Mouse (Mus musculus): ENCODE results near the gene Rmi2.
"Not testable (repeated sequence)": the region's sequence is repeated elsewhere in the genome, so short reads cannot be mapped to it uniquely, and the experiment has no call there.

Gene Rmi2

DNA sequence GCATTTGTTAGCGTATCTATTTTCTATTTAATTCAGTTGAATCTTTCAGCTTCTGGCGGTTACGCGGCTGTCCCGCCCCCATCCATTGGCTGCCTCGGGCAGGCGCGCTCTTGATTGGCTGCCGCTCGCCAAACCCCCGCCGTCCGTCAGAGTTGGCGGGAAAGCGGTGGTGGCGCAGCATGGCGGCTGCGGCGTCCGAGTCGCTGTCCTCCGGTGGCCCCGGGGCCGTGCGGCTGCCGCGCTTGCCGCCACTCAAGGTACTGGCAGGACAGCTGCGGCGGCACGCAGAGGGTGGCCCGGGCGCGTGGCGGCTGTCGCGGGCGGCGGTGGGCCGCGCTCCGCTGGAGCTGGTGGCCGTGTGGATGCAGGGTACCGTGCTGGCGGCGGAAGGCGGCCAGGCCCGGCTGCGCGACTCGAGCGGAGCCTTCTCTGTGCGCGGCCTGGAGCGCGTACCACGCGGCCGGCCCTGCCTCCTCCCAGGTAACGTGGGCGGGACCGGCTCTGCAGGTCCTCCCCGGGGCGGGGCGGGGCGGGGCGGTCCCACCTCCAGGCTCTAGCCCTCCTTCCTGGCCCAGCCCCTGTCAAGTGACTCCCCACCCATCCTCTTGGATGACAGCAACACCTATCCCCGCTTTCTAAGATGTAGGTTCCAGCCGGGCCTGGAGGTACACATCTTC, at the start of gene Rmi2:
Gene Rmi2, plus strand, starts transcription at position 149 of the 677 bp plus-strand sequence.
- peak; percentile 87 to 89 for DNase-seq (ENCODE audit: low spot score in 2 of 2)

DNA sequence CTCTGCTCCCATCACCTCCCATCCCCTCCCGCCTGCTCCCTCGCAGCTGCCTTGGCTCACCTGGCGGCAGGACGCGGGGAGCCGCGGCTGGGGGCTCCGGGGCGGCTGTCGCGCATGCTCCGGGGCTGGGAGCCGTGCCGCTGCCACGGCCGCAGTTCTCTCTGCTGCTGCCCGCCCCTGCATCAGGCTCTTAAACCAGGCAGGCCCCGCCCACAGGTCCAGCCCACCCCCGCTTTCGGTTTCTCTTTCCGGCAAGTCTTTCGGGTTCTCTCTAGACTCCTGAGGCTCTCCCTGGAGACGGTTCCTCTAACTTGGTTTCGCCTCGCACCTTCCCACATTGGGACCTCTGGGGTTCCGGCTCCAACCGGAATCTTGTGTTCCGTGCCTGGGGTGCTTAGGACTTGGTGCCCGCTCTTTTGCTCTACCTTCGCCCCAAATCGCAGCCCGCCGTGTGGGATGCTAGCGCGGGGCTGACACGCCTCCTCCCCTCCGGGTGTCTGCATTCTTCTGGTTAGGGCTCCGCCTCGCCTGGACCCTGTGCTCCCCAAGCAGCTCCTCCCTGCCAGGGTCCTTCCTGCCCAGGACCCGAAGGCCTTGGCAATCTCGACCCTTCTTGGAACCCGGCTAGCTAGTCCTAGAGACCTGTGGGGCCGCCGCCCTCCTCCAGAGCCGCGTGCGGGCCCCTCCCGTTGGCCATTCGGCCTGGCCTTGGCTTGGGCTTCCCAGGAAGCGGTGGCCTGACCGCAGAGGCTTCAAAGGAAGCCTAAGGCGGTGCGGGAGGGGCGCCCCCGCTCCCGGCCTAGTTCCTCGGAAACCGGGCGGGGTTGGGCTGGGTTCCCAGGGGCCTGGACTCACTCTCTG, 49.3 kb upstream of the Rmi2 start, which contains the start of gene Socs1:
Gene Socs1, minus strand, starts transcription at position 166 of the 861 bp plus-strand sequence.
- peak; percentile 96 for DNase-seq (ENCODE audit: low spot score in 2 of 2)

DNA sequence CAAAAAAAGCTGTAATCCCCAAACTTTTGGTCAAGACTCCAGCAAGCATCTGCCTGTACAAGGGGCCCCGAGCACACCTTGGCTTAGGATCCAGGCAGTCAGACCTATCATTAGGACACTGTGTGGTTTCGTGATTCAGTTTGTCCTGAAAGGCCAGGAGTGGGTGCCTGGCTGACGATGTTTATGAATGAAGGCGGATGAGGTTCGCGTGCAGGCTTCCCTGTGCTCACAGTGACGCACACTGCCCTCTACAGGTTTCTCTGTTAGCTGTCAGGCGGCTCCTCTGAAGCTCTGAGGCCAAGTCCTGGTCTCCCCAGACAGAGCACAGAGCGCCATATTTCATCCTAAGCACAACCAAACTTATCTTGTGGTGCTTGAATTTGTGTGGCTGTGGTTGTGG, 48.6 kb upstream of the Rmi2 start:
- DNase-seq (ENCODE audit: low spot score in 2 of 2), result peak; percentile 88 to 94

DNA sequence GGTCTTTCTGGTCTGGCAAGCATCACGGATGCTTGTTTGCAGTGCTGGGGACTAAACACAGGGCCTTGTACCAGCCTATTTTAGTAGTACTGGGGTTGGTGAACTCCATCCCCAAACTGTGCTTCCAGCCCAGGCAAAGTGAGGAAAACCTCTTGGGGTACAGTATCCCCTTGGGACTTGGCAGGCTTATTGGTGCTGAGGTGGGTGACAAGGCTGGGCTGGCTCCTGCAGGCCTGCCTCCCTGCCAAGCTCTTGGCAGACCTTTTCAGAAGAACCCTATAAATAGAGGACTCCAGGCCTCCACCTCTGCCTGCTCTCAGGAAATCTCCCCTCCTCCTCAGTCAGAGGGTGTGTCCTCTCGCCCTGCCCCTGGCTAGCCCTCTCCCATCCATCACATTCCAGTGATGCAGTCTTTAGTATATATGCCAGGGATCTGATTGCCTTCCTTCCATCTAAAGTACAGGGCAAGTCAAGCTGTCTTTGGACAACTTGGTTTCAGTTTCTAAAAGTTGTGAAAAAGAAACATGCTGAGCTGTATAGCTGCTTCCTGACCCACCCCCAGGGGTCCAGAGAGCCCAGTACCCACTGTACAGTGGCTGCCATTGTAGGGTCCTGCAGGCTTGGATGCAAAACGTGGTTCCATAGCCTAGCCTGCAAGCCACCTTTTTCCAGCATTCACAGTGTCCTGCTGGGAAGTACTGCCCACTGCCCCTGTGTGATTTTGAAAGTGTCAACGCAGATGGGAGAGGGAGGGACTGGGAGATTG, 47.9 kb upstream of the Rmi2 start:
- no peak for DNase-seq (ENCODE audit: low spot score in 2 of 2)

DNA sequence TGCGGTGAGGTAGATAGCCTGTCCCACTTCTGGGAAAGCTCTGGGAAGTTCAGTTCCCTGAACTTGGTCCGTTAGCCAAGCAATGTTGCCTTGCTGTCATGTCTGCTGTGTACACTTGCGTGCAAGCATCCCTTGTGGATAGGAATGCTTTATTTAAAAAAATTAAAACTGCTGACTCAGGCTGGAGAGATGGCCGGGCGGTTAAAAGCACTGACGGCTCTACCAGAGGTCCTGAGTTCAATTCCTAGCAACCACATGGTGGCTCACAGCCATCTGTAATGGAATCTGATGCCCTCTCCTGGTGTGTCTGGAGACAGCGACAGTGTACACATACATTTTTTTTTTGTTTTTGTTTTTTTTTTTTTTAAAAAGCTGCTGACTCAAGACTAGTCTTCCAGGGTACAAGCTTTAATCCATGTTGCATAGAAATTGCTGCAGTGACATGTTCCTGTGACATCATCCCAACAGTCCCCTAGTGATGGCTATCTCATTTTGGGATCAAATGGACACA, 47.3 kb upstream of the Rmi2 start:
- DNase-seq (ENCODE audit: low spot score in 2 of 2), result no peak

DNA sequence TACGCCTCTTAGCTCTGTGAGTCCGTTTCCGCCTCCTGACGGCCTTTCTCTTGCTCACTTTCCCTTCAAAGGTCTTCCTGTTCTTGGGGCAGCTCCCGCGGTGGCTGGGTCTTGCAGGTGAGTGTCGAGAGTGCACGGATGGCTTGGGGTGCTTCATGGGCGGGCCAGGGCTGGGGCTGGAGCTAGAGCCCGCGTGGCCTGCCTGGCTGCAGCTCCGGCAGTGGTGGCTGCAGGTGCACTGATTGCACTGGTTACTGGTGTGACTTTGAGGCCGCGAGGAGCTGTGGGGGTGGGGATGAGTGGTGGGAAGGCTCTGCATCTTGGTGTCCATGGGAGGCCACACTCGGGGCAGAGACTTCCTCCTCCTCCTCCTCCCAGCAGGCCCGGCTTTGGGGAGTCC, 46.6 kb upstream of the Rmi2 start, which contains the start of gene Tnp2:
Gene Tnp2, minus strand, starts transcription at position 390 of the 400 bp plus-strand sequence.
- peak; percentile 42 to 56 for DNase-seq (ENCODE audit: low spot score in 2 of 2)

DNA sequence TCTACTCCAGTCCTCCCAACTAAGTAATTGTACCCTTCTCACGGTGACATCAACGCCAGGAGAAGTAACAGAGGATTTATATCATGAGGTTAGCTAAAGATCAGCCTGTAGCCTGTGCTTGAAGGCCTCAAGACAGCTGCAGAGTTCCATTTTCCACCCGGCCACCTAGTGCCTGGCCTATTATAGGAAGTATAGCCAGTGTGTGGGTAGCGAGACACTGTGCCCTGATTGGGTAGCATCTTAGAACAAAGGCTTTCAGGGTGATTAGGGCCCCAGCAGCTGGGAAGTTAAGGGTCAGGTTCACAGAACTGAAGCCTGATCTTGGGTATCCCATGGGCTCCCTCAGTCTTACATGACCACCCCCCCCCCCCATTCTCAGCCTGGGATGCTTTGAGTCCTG, 46.0 kb upstream of the Rmi2 start:
- DNase-seq (ENCODE audit: low spot score in 2 of 2), result no peak

DNA sequence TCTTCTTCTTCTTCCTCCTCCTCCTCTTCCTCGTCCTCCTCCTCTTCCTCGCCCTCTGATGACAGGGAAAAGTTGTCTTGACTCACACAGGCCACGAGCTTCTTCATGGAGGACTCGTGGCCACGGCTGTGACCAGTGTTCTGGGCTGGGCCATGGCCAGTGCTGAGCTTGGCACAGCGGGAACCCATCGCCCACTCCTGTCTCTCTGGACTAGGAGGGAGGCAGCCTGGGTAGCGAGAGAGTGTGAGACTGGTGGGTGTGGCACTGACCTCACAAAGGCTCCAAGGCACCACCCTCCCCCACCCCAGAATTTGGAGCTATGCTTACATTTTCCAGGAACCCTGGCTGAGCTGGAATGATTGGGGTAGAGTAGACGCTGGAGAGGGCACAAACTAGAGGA, 44.2 kb upstream of the Rmi2 start, which contains the start of gene Prm3:
Gene Prm3, minus strand, starts transcription at position 213 of the 400 bp plus-strand sequence.
- no peak for DNase-seq (ENCODE audit: low spot score in 2 of 2)

DNA sequence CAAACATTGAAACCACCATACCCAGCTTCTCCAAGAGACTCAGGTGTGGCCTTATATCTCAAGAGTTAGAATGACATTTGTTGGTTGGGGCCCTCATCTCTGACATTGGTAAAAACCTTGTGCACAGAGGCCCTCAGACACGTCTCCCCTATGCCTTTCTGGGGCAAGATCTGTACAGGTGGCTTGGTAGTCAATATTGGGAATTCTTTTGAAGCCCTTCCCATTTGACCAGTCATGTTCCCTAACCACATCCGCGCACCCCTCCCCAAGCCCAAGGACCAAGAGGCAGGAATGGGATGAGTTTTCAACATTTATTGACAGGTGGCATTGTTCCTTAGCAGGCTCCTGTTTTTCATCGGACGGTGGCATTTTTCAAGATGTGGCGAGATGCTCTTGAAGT, 38.8 kb upstream of the Rmi2 start, which contains the start of gene Prm2:
Gene Prm2, minus strand, starts transcription at position 101 of the 400 bp plus-strand sequence.
- no peak for DNase-seq (ENCODE audit: low spot score in 2 of 2)

DNA sequence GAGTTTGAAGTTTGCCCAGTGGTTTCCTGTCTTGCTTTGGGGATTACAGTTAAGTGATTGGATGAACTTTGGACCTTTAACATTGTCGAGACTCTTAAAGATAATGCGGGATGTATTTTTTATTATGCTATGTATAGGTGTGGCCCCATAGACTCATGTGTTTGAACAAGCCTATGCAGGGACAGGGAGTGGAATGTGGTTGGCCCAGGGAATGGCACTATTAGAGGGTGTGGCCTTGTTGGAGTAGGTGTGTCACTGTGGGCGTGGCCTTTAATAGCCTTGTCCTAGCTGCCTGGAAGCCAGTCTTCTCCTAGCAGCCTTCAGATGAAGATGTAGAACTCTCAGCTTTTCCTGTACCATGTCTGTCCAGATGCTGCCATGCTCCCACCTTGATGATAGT, 32.4 kb upstream of the Rmi2 start:
- DNase-seq (ENCODE audit: low spot score in 2 of 2), result not testable (repeated sequence)

DNA sequence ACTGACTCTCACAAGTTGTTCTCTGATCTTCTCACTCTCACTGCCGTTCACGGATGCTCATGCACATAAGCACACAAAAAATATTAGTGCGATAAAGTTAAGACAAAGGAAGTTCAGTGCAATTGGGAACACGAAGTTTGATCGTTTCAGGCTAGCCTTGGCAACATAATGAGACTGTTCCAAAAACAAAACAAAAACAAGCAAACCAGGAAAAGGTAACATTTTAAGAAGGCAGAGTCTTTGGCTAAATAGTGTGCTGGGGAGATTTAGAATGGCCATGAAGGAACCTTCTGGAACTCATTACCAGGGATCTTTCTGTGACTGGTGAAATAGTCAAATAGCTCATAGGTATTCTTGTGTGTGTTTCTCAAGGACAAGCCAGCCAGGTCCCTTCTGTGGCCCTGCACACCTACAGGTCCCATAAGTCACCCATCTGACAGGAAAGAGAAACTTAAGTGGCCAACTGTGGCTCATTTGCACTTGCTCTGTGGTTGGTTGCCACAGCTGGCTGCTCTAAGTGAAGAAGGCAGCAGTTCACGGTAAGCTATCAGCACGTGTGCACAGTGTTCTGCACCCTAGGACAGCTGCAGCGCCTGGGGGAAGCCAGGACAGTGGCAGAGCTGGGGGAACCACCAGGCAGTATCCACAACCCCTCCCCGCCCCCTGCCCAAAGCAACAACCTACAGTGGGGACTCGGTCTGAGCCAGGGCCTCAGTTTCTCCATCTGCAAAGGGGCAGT, 28.9 kb upstream of the Rmi2 start, which contains the start of gene Prm1:
Gene Prm1, minus strand, starts transcription at position 51 of the 739 bp plus-strand sequence.
- peak; percentile 70 to 78 for DNase-seq (ENCODE audit: low spot score in 2 of 2)

DNA sequence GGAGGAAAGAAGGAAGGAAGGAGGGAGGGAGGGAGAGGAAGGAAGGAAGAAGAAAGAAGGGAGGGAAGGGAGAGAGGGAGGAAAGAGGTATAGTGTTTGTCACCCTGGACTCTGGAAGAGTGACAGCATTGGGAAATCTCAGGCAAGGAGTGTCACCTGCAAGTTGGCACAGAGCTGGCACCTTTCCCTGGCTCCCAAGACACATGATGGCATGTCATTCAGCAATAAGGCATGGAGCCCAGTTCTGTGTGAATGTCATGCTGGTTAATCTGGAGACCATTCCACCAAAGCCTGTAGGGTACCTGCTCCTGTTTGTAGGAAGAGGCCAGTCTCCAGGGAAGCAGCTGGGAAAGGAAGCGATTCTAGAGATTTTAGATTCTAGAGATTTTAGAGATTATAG, 24.5 kb upstream of the Rmi2 start:
- no peak for DNase-seq (ENCODE audit: low spot score in 2 of 2)

DNA sequence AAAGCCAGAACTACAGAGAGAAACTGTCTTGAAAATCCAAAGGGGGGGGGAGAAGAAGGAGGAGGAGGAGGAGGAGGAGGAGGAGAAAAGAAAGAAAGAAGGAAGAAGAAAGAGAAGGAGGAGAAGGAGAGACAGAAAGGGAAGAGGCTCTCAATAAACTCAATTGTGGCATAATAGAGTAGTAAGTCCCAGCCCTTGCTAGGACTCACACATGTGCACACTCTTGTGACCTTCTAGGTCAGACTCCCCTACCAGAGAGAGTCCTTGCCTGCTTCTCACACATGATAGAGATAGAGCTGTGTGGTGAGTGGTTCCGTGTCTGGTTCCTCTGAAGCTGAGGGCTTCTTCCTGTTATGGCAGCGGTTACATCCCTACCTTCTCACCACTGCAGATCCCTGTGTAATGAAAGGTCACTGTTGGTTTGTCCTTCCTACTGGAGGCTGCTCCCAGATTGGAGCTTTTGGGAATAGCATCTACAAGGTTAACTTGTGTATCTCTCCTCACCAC, 21.9 kb upstream of the Rmi2 start, which contains the start of gene Gm11172:
Gene Gm11172, plus strand, starts transcription at position 51 of the 507 bp plus-strand sequence.
- DNase-seq (ENCODE audit: low spot score in 2 of 2), result no peak

DNA sequence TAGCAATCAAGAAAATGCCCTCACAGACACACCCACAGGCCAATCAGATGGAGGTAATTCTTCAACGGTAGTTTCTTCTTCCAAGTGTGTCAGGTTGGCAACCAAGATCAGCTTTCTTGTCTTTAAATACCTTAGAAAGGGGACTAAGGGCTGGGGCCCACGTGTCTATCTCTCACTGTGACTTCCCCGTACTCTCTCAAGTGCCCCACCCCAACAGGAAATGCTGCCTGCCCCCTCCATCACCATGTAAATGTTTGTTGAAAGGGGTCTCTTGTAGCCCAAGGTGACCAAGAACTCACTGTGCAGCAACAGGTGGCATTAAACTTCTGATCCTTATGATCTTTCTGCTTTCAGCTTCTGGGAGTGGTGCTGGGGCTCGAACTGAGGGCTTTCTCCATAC, 21.1 kb upstream of the Rmi2 start:
- peak in 1 of 2 experiments; percentile 36 for DNase-seq (ENCODE audit: low spot score in 2 of 2)

DNA sequence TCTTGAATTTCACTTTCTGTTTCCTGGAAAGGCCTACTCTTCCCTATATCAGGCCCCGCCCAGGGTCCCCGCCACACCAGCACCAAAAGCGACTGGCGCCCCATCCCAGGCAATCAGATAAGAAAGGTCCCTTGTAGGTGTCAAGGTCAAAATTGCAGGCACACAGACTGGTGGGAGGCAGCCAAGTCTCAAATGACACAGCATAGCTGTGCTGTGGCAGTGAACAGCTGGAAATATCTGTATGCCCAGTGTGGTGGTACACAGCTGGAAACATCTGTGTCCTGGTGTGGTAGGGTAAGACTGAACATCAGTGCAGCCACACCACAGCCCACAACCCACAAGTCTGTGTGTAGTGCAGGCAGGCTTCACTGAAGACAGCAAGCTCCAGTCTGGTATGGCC, 20.0 kb upstream of the Rmi2 start:
- DNase-seq (ENCODE audit: low spot score in 2 of 2), result no peak

DNA sequence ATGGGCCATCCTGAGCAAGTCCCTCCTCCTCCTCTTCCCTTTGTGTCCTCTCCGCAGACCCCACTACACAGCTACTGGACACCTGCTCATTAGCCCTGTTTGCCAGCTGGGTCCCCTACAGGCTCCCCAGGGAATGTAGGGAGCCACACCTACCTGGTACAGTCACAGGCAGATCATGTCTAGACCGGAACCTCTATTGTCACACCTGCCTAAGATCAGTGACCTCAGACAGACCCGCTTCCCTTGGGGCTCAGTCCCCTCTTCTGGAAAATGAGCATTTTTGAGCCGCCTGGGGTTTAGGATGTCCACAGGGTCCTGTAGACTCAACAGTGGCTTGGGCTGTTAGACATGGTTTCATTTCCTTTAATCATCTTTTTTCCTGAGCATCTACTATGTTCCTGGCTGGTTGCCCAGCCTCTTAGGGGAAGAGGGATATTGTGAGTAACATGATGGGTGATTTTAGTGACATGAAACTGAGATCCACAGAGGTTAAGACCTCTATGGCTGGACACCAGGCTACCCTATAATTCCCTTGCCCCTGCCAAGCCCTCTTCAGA, 16.2 kb upstream of the Rmi2 start:
- DNase-seq (ENCODE audit: low spot score in 2 of 2), result no peak

DNA sequence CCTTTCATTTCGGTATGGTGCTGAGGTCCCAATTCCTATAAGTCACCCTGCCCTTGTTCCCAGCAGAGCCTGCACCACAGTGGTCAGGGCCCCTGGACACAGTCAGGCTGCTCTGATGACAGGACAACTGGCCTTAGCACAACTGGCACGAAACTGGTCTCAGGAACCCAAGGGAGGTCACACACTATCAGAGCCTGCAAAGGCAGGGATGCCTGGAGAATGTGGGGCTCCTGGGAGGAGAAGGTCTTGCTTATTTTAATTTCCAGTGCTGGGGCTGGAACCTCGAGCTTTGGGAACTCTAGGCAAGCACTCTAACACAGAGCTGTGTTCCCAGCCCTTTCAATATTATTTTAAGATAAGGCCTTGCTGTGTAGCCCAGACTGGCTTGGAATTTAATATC, 14.9 kb upstream of the Rmi2 start:
- no peak for DNase-seq (ENCODE audit: low spot score in 2 of 2)

DNA sequence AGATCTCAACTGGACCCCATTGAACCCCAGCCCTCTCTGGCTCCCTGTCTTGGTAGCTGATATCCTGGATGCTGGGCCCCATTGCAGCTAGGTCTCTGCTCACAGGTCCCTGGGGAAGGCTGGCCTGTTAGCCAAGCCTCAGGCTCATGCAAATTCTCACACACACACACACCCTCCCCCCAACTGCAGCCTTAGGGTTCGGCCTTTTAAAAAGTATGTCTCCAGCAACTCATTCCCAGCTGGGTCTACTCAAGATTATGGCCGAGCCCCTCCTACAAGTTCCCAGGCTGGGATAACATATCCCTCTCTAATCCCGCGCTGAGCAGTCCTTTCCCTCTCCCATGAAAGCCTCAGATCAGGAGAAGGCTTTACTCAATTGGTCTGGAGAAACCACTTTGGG, 13.5 kb upstream of the Rmi2 start:
- DNase-seq (ENCODE audit: low spot score in 2 of 2), result no peak

DNA sequence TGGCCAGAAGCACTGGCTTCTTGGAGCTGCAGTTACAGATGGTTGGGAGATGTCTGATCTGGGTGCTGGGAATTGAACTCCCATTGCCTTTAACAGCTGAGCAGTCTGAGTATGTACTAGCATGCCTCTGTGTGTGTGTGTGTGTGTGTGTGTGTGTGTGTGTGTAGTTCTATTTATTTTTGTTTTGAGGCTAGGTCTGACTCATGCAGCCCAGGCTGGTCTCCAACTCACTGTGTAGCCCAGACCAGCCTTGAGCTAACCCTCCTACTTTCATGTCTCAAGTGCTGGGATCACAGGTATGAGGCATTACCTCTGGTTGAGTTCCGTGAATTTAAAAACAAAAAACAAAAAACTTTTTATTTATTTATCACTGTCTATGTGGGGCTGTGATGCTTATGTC, 10.3 kb upstream of the Rmi2 start:
- DNase-seq (ENCODE audit: low spot score in 2 of 2), result no peak

DNA sequence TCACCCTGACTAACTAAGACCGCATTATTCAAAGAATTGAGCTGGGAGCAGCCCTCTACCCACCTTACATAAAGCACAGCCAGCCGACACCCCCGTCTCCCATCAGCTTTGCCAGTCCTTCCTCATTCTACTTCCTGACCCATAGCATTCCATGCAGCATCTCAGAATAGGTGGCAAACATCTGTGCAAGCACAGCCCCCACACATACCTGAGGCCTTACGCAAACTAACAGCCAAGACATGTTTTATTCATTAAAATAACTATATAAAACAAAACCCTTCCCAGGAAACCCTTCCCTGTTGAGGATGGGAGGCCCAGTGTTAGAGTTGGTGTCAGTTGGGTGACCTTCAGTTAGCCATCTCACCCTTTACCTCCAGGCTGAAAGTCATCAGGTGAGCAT, 9.0 kb upstream of the Rmi2 start:
- DNase-seq (ENCODE audit: low spot score in 2 of 2), result no peak

Data from thymus, postnatal 10 days (tissue).